Mouse (Mus musculus): ENCODE measurements around the gene Ckmt1. TPM values are rescaled to one million over a fixed set of nuclear protein-coding genes. Genes with fewer than 3 reads are reported as not detected.
A peak's percentile ranks its signal among the peaks of the same experiment; 100 is the strongest.
"Not testable (repeated sequence)": the region's sequence is repeated elsewhere in the genome, so short reads cannot be mapped to it uniquely, and the experiment has no call there.

Gene Ckmt1
- 4.3 and 4.9 TPM in 2 replicates for polyA plus RNA-seq (2012; rRNA removed)

- no peak for DNase-seq (ENCODE audit: low read depth)
Measured at GRCm38 (mm10) chr2:121357494-121357893, at the start of gene Ckmt1. TSS of gene Ckmt1 (plus strand) at chr2:121357714.

- no peak for DNase-seq (ENCODE audit: low read depth)
Measured at GRCm38 (mm10) chr2:121308997-121309416, 48.5 kb upstream of the Ckmt1 start.

DNA sequence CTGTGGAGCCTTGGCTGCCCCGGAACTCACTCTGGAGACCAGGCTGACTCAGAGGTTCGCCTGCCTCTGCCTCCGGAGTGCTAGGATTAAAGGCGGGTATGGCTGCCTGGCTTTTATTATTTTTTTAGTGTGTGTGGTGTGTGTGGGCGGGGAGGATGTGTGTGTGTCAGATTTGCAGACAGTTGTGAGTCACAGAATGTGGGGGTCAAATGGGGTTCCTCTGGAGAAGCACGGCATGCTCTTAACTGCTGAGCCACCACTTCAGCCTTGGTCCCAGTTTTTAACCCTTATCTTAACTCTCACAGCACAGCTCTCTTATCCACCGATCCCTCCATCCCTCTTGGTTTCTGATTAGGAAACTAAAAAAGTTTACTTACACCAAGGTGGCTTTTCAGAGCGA, 41.2 kb upstream of the Ckmt1 start:
- no peak for DNase-seq (ENCODE audit: low read depth)

DNA sequence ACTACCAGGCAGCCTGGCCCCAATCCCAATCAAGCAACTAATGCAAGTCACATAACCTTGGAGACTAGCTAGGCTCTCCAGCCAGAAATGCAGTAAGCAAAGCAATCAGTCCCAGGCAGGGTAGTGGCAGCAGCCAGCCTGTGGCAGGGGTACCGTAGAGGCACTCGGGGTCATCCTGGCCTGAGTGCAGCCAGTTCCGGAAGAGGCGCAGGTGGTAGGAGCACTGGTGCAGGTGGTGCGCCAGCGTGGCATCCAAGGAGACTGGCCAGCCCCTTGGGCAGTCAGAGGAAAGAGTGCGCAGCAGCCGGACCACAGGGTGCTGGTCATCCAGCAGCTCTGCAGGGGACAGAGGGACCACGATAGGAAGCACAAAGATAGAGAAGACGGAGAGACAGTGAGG, 34.5 kb upstream of the Ckmt1 start:
- DNase-seq (ENCODE audit: low read depth), result no peak

DNA sequence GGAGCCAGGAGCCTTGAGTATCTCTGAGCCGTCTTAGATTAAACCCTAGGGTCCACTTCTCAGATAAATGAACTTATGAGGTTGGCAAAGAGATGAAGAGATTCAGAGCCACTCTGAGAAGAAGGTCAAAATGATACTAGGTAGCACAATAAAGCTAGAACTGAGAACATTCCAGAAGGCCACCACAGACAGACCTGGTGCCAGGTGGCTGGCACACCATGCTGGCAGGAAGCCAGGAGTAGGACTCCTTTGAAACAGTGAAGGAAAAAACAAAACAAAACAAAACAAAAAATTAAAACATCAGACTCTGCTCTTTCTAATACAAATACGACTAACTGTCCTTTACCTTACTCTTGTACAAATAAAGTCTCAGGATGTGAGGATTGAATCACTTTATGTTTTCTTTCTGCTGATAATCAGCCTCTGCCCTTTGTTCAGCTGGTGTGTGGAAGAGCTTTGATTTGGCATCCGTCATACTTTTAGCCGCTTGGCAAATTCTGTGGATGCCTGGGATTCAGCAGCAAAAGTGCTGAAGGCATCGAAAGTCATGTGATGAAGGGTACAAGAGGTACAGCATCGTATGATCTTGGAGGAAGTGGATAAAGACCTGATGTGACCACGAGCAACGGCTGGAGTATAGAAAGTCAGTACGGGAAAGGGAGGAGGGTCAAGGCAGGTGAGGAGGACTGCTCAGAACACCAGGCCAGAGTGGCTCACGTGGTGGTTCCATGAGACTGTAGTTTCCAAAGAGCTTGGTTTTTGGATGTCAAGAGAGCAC, 33.6 kb upstream of the Ckmt1 start:
- DNase-seq (ENCODE audit: low read depth), result no peak

DNA sequence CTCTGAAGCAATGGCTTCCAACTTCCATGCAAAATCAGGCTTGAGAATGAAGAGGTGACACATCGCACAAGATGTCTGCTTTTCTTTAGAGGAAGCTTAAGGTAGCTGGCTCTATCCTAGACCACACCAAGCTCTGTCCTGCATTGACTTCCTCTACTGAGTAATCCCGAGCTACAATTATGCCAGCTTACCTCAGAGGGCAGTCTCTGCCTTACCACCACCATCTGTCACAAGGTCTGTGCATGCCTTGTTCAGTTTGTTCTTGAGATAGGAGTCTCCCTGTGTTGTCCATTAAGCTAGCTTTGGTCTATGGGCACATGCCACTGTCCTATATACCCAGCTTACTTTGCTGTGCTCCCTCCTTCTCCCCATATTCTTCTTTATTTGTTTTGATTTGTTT, 28.0 kb upstream of the Ckmt1 start:
- DNase-seq (ENCODE audit: low read depth), result no peak

DNA sequence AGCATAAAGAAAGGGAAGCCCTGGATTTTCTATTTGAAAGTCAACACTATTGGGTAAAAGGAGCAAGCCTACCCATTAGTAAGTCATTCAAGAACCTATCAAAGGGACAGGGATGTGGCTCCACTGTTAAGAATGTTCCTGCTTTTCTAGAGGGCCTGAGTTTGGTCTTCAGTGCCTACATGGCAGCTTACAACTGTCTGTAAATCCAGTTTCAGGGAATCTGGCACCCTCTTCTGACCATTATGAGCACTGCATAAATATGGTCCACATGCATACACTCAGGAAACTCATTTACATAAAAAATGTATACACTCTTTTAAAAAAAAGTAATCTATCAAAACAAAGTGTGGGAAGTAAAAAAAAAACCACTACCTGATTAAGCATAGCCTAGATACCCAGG, 18.5 kb upstream of the Ckmt1 start:
- no peak for DNase-seq (ENCODE audit: low read depth)

DNA sequence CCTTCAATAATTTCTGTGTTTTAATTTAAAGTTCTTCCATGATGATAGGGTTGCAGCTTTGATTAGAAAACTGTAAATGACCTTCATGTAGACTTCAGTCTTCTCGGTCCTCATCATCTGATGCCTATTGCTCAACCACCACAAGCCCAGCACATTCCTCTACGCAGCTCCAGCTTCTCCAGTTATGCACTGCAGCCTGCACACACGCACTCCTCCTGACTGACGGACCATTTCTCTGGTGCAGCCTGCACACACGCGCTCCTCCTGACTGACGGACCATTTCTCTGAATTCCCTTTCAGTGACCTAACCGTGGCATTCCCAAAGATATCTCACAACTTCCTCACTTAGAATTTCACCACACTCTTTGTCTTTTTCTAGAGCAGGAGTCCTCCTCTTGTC, 4.4 kb upstream of the Ckmt1 start:
- no peak for DNase-seq (ENCODE audit: low read depth)

GRCm38 (mm10) chr2:121354378-121354777, 3.1 kb upstream of the Ckmt1 start:
- no peak for DNase-seq (ENCODE audit: low read depth)

GRCm38 (mm10) chr2:121354820-121355592, 2.5 kb upstream of the Ckmt1 start, which contains the start of gene Ppip5k1:
TSS of gene Ppip5k1 (minus strand) at chr2:121355396.
- peak; percentile 38 for DNase-seq (ENCODE audit: low read depth)

DNA sequence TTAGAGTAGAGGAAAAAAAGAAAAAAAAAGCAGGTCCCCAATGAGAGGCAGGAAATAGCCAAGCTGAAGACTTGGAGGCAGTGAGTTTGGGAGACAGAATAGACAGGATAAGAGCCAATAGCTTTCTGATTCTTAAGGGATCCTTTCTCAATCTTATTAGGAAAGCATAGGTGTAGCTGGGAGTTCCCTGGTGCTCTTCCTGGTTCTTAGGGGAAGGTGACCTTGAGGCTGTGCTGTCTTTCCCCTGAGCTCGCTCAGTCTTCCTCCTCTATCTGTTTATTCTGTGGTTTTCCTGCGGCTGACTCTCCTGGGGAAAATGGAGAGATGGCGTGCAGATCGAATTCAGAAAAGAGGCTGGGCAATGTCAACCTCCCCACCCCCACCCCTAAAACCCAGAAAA, 447 bp downstream of the Ckmt1 start:
- DNase-seq (ENCODE audit: low read depth), result no peak

- DNase-seq (ENCODE audit: low read depth), result no peak
Measured at GRCm38 (mm10) chr2:121358381-121358780, 867 bp downstream of the Ckmt1 start.

- no peak for DNase-seq (ENCODE audit: low read depth)
Measured at GRCm38 (mm10) chr2:121359461-121359860, 1.9 kb downstream of the Ckmt1 start.

DNA sequence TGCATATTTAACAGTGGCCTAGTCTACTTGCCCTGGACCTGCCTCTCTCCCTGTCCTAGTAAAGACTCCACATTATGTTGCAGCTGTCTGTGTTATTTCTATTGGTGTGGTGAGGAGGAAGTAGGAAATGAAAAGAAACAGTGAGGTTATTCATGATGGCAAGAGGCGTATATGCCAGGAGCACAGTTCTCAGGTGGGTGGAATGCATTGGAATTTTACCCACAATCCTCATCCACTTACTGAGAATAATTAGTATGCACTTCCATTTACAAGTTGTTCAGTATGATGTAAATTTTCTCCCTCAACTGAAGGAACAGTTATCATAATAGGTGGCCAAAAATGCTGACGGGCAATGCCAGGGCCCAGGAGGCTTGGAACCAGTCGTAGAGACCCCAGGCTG, 6.1 kb downstream of the Ckmt1 start:
- no peak for DNase-seq (ENCODE audit: low read depth)

GRCm38 (mm10) chr2:121368831-121369230, 11.3 kb downstream of the Ckmt1 start:
- peak; percentile 30 for DNase-seq (ENCODE audit: low read depth)

DNA sequence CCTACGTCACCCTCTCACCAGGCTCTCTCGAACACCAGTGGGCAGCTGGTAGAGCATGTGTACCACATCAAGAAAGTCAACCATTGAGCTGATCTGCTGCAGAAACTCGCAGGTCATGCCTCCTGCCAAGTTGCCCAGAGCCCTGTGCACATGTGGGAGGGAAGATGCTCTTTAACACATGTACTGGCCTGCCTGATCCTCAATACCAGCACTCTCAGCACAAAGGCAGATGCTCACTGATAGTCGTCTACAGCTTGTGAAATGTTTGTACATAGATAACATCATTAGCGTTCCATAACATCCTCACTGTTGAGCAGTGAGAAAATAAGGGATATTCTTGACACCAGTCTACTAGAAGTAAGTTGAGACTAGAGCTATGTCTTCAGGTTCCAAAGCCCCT, 13.4 kb downstream of the Ckmt1 start:
- DNase-seq (ENCODE audit: low read depth), result peak; percentile 61

- DNase-seq (ENCODE audit: low read depth), result no peak
Measured at GRCm38 (mm10) chr2:121372266-121372665, 14.8 kb downstream of the Ckmt1 start.

DNA sequence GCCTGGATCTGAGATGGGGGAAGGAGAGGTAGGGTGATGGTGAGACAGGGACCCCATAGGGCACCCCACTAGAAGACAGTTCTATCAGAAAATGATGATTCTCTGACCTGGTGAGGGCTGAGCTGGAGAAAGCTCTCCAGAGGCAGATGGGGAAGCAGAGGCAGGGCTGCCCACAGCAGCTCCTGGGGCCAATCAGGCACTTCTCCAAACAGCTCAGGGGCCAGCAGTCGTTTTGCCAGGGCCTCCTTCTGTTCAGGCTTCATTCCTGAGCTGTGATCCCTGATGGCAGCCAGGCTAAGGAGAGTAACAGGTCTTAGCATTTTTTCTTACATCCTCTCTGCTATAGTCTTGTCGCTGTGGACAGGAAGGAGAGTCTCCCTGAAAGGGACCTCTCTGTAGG, 17.3 kb downstream of the Ckmt1 start:
- no peak for DNase-seq (ENCODE audit: low read depth)

DNA sequence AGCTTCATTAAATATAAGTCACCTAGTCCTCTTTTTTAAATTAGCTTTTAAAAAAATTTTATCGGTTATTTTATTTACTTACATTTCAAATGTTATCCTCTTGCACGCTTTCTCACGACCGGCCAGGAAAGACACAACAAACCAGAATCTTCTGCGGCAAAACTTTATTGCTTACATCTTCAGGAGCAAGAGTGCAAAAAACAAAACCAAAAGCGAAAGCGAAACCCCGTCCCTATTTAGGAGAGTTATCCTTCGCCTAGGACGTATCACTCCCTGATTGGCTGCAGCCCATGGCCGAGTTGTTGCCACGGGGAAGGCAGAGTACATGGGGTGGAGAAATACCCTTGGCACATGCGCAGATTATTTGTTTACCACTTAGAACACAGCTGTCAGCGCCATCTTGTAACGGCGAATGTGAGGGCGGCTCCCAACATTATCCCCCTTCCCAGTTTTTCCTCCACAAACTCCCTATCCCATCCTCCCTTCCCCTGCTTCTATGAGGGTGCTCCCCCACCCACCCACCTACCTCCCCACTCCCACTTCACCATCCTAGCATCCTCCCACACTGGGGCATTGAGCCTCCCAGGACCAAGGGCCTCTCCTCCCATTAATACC, 29.6 kb downstream of the Ckmt1 start, which contains the start of gene Strc:
Gene Strc, minus strand, starts transcription at position 208 of the 615 bp plus-strand sequence.
- not testable (repeated sequence) for DNase-seq (ENCODE audit: low read depth)

DNA sequence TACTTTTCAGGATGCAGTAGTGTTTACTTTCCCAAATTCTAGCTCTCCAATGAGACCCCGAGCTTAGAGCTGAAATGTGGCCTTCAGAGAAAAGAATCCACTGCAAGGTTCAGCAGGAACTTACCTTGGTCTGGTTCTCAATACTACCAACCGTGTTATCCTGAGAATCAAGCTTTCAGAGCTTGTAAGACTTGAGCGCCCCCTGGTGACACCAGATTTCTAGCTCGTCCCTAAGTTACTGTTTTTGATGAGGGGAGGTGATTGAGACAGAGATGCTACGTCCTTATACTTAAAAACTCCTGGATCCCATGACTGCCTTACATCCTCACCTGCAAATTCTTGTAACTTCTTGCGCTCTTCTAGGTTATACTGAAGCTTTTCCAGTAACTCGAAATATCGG, 39.1 kb downstream of the Ckmt1 start:
- no peak for DNase-seq (ENCODE audit: low read depth)

DNA sequence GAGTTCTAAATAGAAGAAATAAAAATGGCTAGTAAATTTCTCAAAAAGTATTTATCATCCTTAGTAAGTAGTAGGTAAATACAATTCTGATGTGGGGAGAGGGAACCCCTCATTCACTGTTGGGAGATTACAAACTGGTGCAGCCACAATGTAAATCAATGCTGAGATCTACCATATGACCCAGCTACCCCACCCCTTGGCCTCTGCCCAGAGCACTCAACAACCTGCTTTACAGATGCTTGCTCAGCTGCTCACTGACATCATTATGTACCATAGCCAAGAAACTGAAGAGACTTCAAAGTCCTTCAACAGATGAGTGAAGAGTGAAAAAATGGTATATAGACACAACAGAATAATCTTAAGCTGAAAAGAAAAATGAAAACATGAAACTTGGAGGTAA, 45.8 kb downstream of the Ckmt1 start:
- no peak for DNase-seq (ENCODE audit: low read depth)

GRCm38 (mm10) chr2:121408160-121408559, 50.6 kb downstream of the Ckmt1 start:
- DNase-seq (ENCODE audit: low read depth), result no peak
